Mouse (Mus musculus): ENCODE data around the gene Vegfb. TPM values are rescaled to one million over a fixed set of nuclear protein-coding genes. Genes with fewer than 3 reads are reported as not detected.

Gene Vegfb
- 10.0 and 14.3 TPM in 2 replicates for total RNA-seq (2012; rRNA removed)

DNA sequence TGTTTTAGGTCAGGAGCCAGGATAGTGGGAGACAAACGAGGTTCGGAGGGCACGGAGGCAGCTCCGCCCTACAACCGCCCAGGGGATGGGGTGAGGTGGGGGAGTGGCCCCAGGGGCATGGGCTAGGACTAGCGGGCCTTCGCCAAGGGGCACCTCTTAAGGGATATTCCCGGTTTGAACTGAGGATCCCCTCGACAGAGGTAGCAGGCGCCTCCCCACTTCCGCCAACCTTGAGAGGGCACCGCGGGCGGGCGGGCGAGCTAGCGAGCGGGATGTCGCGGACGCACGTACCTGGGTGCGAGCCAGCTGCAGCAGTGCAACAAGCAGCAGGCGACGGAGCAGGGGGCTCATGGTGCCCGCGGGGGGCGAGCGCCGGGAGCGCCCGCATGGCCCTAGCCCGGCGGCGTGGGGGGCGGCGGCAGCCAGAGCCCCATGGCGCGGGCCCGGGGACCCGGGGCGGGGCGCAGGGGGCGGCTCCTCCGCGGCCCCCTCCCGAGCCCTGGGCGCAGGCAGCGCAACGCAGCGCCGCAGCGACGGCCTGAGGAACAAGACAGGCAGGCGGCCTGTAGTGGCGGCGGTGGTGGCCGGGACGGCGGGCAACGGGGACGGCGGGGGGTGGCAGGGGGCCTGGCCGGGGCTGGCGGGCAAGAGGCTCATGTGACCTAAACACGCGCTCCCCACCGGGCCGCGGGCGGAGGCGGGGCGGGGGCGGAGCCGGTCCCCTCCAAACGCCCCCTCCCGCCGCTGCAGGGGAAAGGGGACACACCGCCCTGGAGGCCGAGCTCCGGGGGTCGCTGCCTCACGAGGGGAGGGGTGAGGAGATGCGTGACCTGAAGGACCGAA lies at the start of gene Vegfb:
TSS of gene Vegfb (minus strand) at position 591 of the 843 bp plus-strand sequence.
- Histone ChIP-seq H3K36me3 (ENCODE audit: control insufficient read depth, insufficient read depth, low read length, poor library complexity, severe bottlenecking) (peaks cover 17% of the 10 kb centered on the region), H3K4me3 (ENCODE audit: insufficient read depth in 1 of 2, low read depth in 1 of 2, low read length in 2 of 2, poor library complexity in 1 of 2, severe bottlenecking in 1 of 2) (peak within 1 kb of the TSS; percentile 83 to 92), H3K9ac (ENCODE audit: insufficient read depth, low read depth, low read length, poor library complexity, severe bottlenecking) (peak within 1 kb of the TSS; percentile 86), H3K9me3 (ENCODE audit: control insufficient read depth, insufficient read depth, low read depth, low read length) (no peaks in the 10 kb centered on the region), H3K4me1 (ENCODE audit: control insufficient read depth in 2 of 2, insufficient read depth in 2 of 2, low read length in 2 of 2, poor library complexity in 1 of 2) (peaks cover 4 to 17% of the 10 kb centered on the region in 2 experiments; a peak in 3 of 4 replicates), H3K27ac (ENCODE audit: insufficient read depth, low read depth, low read length, poor library complexity, severe bottlenecking) (peak within 1 kb of the TSS; percentile 19; the same call in 1 of the 2 replicates)
- no peak for DNase-seq (ENCODE audit: low read depth, low spot score)
- TF ChIP-seq ZNF384 (IDR thresholded peaks at IDR 0.05; ENCODE audit: low read depth, low read length) (no peak), HCFC1 (IDR thresholded peaks at IDR 0.05; ENCODE audit: borderline replicate concordance, insufficient read depth, low read length) (no peak), CHD2 (IDR thresholded peaks at IDR 0.05; ENCODE audit: low read depth, low read length) (no peak), ZC3H11A (IDR thresholded peaks at IDR 0.05; ENCODE audit: borderline replicate concordance, low read depth, low read length) (no peak), MAFK (IDR thresholded peaks at IDR 0.05; ENCODE audit: insufficient read depth, low read depth, low read length) (no peak)
- in situ Hi-C loops (cut with MboI; ENCODE audit: low sequenced_read_pairs in 2 of 2, unreplicated experiment in 2 of 2): no loop called here

DNA sequence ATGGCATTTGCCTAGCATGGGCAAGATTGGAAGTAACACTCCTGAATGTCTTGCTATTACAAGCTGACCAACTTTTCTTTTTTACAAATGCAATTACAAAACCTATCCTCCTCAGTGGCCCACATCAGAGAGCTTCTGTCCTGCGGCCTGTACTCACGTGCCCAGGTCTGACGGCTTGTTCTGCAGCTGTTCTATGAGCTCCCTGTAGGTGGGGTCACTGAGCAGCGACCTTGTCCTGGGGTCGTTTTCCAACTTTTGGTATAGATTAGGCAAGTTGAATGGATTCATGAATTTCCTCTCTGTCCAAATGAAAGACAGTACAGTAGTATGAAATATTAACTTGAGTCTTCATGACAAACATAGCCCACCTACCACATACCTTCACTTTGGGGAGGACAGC lies 46.6 kb upstream of the Vegfb start:
- peaks cover 0 to 2% of the 10 kb centered on the region in 2 experiments; a peak in 1 of 4 replicates for H3K4me1 ChIP-seq (ENCODE audit: control insufficient read depth in 2 of 2, insufficient read depth in 2 of 2, low read length in 2 of 2, poor library complexity in 1 of 2)
- TF ChIP-seq ZC3H11A (IDR thresholded peaks at IDR 0.05; ENCODE audit: borderline replicate concordance, low read depth, low read length) (no peak), HCFC1 (IDR thresholded peaks at IDR 0.05; ENCODE audit: borderline replicate concordance, insufficient read depth, low read length) (no peak), CHD2 (IDR thresholded peaks at IDR 0.05; ENCODE audit: low read depth, low read length) (no peak), MAFK (IDR thresholded peaks at IDR 0.05; ENCODE audit: insufficient read depth, low read depth, low read length) (no peak), ZNF384 (IDR thresholded peaks at IDR 0.05; ENCODE audit: low read depth, low read length) (no peak)
- H3K4me3 ChIP-seq (ENCODE audit: insufficient read depth in 1 of 2, low read depth in 1 of 2, low read length in 2 of 2, poor library complexity in 1 of 2, severe bottlenecking in 1 of 2): no peak overlapping the region
- peaks cover 52% of the 10 kb centered on the region for H3K36me3 ChIP-seq (ENCODE audit: control insufficient read depth, insufficient read depth, low read length, poor library complexity, severe bottlenecking)
- in situ Hi-C loops (cut with MboI; ENCODE audit: low sequenced_read_pairs in 2 of 2, unreplicated experiment in 2 of 2): no loop called here
- H3K9me3 ChIP-seq (ENCODE audit: control insufficient read depth, insufficient read depth, low read depth, low read length): no peaks in the 10 kb centered on the region
- DNase-seq (ENCODE audit: low read depth, low spot score): no peak
- no peak overlapping the region for H3K9ac ChIP-seq (ENCODE audit: insufficient read depth, low read depth, low read length, poor library complexity, severe bottlenecking)
- no peak overlapping the region for H3K27ac ChIP-seq (ENCODE audit: insufficient read depth, low read depth, low read length, poor library complexity, severe bottlenecking)

DNA sequence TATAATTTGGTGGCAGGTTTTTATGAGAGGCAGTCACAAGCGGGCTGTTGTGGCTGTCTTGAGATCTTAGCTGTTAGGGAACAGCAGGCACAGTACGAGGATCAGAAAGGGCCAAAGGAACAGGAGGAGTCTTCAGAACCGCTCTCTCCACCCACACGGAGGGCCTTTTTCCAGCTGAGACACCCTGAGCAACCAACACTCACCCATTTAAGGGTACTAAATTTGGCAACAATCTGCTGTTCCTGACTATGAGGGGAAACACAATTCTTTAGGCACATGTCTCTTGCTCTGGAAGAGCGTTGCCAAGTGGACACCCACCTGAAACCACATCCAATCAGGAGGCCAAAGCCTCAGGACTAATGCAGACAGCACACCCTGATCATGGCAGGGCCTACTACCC lies 42.1 kb upstream of the Vegfb start:
- Histone ChIP-seq H3K9ac (ENCODE audit: insufficient read depth, low read depth, low read length, poor library complexity, severe bottlenecking) (no peak overlapping the region), H3K4me1 (ENCODE audit: control insufficient read depth in 2 of 2, insufficient read depth in 2 of 2, low read length in 2 of 2, poor library complexity in 1 of 2) (0 out of 4 replicates have a peak, but pooled peaks cover 0 to 2% of the 10 kb centered on the region in 2 experiments), H3K4me3 (ENCODE audit: insufficient read depth in 1 of 2, low read depth in 1 of 2, low read length in 2 of 2, poor library complexity in 1 of 2, severe bottlenecking in 1 of 2) (no peak overlapping the region), H3K27ac (ENCODE audit: insufficient read depth, low read depth, low read length, poor library complexity, severe bottlenecking) (no peak overlapping the region), H3K9me3 (ENCODE audit: control insufficient read depth, insufficient read depth, low read depth, low read length) (no peaks in the 10 kb centered on the region), H3K36me3 (ENCODE audit: control insufficient read depth, insufficient read depth, low read length, poor library complexity, severe bottlenecking) (peaks cover 77% of the 10 kb centered on the region)
- in situ Hi-C loops (cut with MboI; ENCODE audit: low sequenced_read_pairs in 2 of 2, unreplicated experiment in 2 of 2): no loop called here
- TF ChIP-seq MAFK (IDR thresholded peaks at IDR 0.05; ENCODE audit: insufficient read depth, low read depth, low read length): no peak
- no peak for TF ChIP-seq CHD2 (IDR thresholded peaks at IDR 0.05; ENCODE audit: low read depth, low read length)
- TF ChIP-seq ZC3H11A (IDR thresholded peaks at IDR 0.05; ENCODE audit: borderline replicate concordance, low read depth, low read length): no peak
- no peak for TF ChIP-seq HCFC1 (IDR thresholded peaks at IDR 0.05; ENCODE audit: borderline replicate concordance, insufficient read depth, low read length)
- TF ChIP-seq ZNF384 (IDR thresholded peaks at IDR 0.05; ENCODE audit: low read depth, low read length): no peak
- DNase-seq (ENCODE audit: low read depth, low spot score): no peak

DNA sequence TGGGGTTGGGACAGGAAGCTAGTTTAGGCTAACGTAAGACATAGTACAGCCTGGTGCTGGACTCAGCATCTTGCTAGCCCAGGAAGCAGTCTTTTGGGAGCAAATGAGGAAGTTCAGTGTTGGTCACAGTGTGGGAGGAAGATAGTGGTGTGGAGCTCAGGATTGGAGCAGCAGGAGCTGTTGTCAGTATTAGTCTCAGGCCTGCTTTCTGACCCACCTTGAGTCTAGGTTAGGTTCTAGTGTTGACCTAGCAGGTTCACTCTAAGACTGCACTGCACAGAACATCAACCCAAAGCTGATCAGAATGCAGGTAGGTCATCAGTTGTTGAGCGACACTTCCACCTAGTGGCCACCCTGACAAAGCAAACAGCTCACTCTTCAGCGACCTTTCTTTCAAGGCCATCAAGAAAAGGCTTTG lies 32.8 kb upstream of the Vegfb start:
- H3K4me1 ChIP-seq (ENCODE audit: control insufficient read depth in 2 of 2, insufficient read depth in 2 of 2, low read length in 2 of 2, poor library complexity in 1 of 2): no peaks in the 10 kb centered on the region
- no peak overlapping the region for H3K27ac ChIP-seq (ENCODE audit: insufficient read depth, low read depth, low read length, poor library complexity, severe bottlenecking)
- H3K9ac ChIP-seq (ENCODE audit: insufficient read depth, low read depth, low read length, poor library complexity, severe bottlenecking): no peak overlapping the region
- TF ChIP-seq ZNF384 (IDR thresholded peaks at IDR 0.05; ENCODE audit: low read depth, low read length) (no peak), ZC3H11A (IDR thresholded peaks at IDR 0.05; ENCODE audit: borderline replicate concordance, low read depth, low read length) (0 out of 2 replicates have a peak, but pooled peaks have one; percentile 14)
- peak; percentile 52 for DNase-seq (ENCODE audit: low read depth, low spot score)
- H3K36me3 ChIP-seq (ENCODE audit: control insufficient read depth, insufficient read depth, low read length, poor library complexity, severe bottlenecking): peaks cover 53% of the 10 kb centered on the region
- no peaks in the 10 kb centered on the region for H3K9me3 ChIP-seq (ENCODE audit: control insufficient read depth, insufficient read depth, low read depth, low read length)
- in situ Hi-C loops (cut with MboI; ENCODE audit: low sequenced_read_pairs in 2 of 2, unreplicated experiment in 2 of 2): no loop called here
- H3K4me3 ChIP-seq (ENCODE audit: insufficient read depth in 1 of 2, low read depth in 1 of 2, low read length in 2 of 2, poor library complexity in 1 of 2, severe bottlenecking in 1 of 2): no peak overlapping the region
